Mouse (Mus musculus) forebrain, embryonic 11.5 days (tissue): ENCODE results near the gene Rffl. TPM values are rescaled to one million over a fixed set of nuclear protein-coding genes. Genes with fewer than 3 reads are reported as not detected.
A peak's percentile ranks its signal among the peaks of the same experiment; 100 is the strongest.

Source experiments
- ATAC-seq: fragments of 200-750 bp; cut with Nextera tagmentation; replicated peaks from 2 replicates; pipeline ENCODE4 v1.8.0; 2017; ENCODE audit warnings: moderate TSS enrichment; ENCODE audit not compliant: low FRiP score
- DNase-seq: peaks from one replicate; pipeline ENCODE4 v3.0.0-alpha.2; 2017; ENCODE audit warnings: low spot score
- H3K27ac ChIP-seq: fragments of 300-500 bp; sonication (generic); 2 replicates; pipeline ENCODE4 v1.5.1; 2014; ENCODE audit warnings: low read depth, low read length
- H3K27me3 ChIP-seq: fragments of 300-500 bp; sonication (generic); 2 replicates; pipeline ENCODE4 v1.6.1; 2014; ENCODE audit warnings: mild to moderate bottlenecking, low read length, mixed read lengths; ENCODE audit not compliant: control insufficient read depth, insufficient read depth
- H3K36me3 ChIP-seq: fragments of 300-500 bp; sonication (generic); 2 replicates; pipeline ENCODE4 v1.6.1; 2014; ENCODE audit warnings: mild to moderate bottlenecking, low read length, moderate library complexity, mixed read lengths; ENCODE audit not compliant: control insufficient read depth, insufficient read depth
- H3K4me1 ChIP-seq: fragments of 300-500 bp; sonication (generic); replicated peaks from 2 replicates; pipeline ENCODE4 v1.6.1; 2014; ENCODE audit warnings: low read length, mixed read lengths; ENCODE audit not compliant: control insufficient read depth, insufficient read depth
- H3K4me2 ChIP-seq: fragments of 300-500 bp; sonication (generic); 2 replicates; pipeline ENCODE4 v1.6.1; 2014; ENCODE audit warnings: low read depth, mild to moderate bottlenecking, low read length, moderate library complexity, mixed read lengths; ENCODE audit not compliant: severe bottlenecking
- H3K4me3 ChIP-seq: fragments of 300-500 bp; sonication (generic); 2 replicates; pipeline ENCODE4 v1.5.1; 2014; ENCODE audit warnings: low read depth, low read length
- H3K9ac ChIP-seq: fragments of 300-500 bp; sonication (generic); 2 replicates; pipeline ENCODE4 v1.6.1; 2014; ENCODE audit warnings: low read length
- H3K9me3 ChIP-seq: fragments of 300-500 bp; sonication (generic); 2 replicates; pipeline ENCODE4 v1.6.1; 2016; ENCODE audit warnings: low read length, mixed read lengths; ENCODE audit not compliant: control insufficient read depth
- WGBS: fragments of 180-500 bp; shearing (Covaris S2); extraction: QIAGEN DNeasy Blood & Tissue Kit; methylation state at CpG from one replicate; pipeline ENCODE4 v1.1.7; 2014; 5-methylcytosine and 5-hydroxymethylcytosine counted together
- polyA plus RNA-seq: library from polyadenylated mRNA; unstranded; fragments of >200 nt; fragmentation: Nextera tagmentation; extraction: Ambion mirVana; gene quantifications from 2 replicates; pipeline ENCODE4 v1.2.1, GENCODE M21; 2014

Gene Rffl
- polyA plus RNA-seq, 1 experiment from 2014 or later: 17.0 TPM

- no peaks in the 10 kb centered on the region for H3K4me1 ChIP-seq
- ATAC-seq (no peak), DNase-seq (no peak)
- H3K4me2 ChIP-seq: no peak overlapping the region
- WGBS: 56% methylated on average over 10 of the region's 10 CpGs
- no peak overlapping the region for H3K9ac ChIP-seq
- H3K4me3 ChIP-seq: no peak overlapping the region
- H3K36me3 ChIP-seq: no peaks in the 10 kb centered on the region
- no peaks in the 10 kb centered on the region for H3K9me3 ChIP-seq
- no peak overlapping the region for H3K27ac ChIP-seq
- H3K27me3 ChIP-seq: no peaks in the 10 kb centered on the region
Measured at GRCm38 (mm10) chr11:82856032-82856431, 15.0 kb downstream of the Rffl start.

GRCm38 (mm10) chr11:82855327-82855973 is 15.6 kb downstream of the Rffl start:
- Histone ChIP-seq H3K4me3 (no peak overlapping the region), H3K4me2 (no peak overlapping the region), H3K4me1 (no peaks in the 10 kb centered on the region; the same call in 1 of the 2 replicates), H3K27me3 (no peaks in the 10 kb centered on the region), H3K9ac (no peak overlapping the region), H3K9me3 (no peaks in the 10 kb centered on the region), H3K36me3 (no peaks in the 10 kb centered on the region), H3K27ac (no peak overlapping the region)
- 86% methylated on average over 9 of the region's 9 CpGs for WGBS
- no peak for DNase-seq
- no peak for ATAC-seq

- no peaks in the 10 kb centered on the region for H3K9me3 ChIP-seq
- H3K36me3 ChIP-seq: no peaks in the 10 kb centered on the region
- no peaks in the 10 kb centered on the region for H3K27me3 ChIP-seq
- H3K4me2 ChIP-seq: no peak overlapping the region
- H3K4me1 ChIP-seq: no peaks in the 10 kb centered on the region; the same call in 1 of the 2 replicates
- ATAC-seq: no peak
- DNase-seq: no peak
- H3K9ac ChIP-seq: no peak overlapping the region
- no peak overlapping the region for H3K4me3 ChIP-seq
- no peak overlapping the region for H3K27ac ChIP-seq
- 89% methylated on average over 6 of the region's 6 CpGs for WGBS
Measured at GRCm38 (mm10) chr11:82854111-82854510, 16.9 kb downstream of the Rffl start.

- no peaks in the 10 kb centered on the region for H3K36me3 ChIP-seq
- H3K4me1 ChIP-seq: no peaks in the 10 kb centered on the region; the same call in 1 of the 2 replicates
- no peak overlapping the region for H3K27ac ChIP-seq
- 91% methylated on average over 7 of the region's 7 CpGs for WGBS
- H3K27me3 ChIP-seq: no peaks in the 10 kb centered on the region
- DNase-seq (no peak), ATAC-seq (no peak)
- no peak overlapping the region for H3K4me2 ChIP-seq
- H3K9ac ChIP-seq: no peak overlapping the region
- H3K4me3 ChIP-seq: no peak overlapping the region
- no peaks in the 10 kb centered on the region for H3K9me3 ChIP-seq
Measured at GRCm38 (mm10) chr11:82852958-82853357, 18.1 kb downstream of the Rffl start.

GRCm38 (mm10) chr11:82852540-82852939 is 18.5 kb downstream of the Rffl start:
- no peak for ATAC-seq
- Histone ChIP-seq H3K27ac (no peak overlapping the region), H3K9me3 (no peaks in the 10 kb centered on the region), H3K9ac (no peak overlapping the region), H3K4me2 (no peak overlapping the region), H3K4me3 (no peak overlapping the region), H3K27me3 (no peaks in the 10 kb centered on the region), H3K4me1 (peaks cover 4% of the 10 kb centered on the region; the same call in 1 of the 2 replicates), H3K36me3 (no peaks in the 10 kb centered on the region)
- WGBS: 84% methylated on average over 10 of the region's 10 CpGs
- DNase-seq: no peak

- H3K27ac ChIP-seq: no peak overlapping the region
- no peak for ATAC-seq
- peaks cover 7% of the 10 kb centered on the region; the same call in 1 of the 2 replicates for H3K4me1 ChIP-seq
- no peaks in the 10 kb centered on the region for H3K36me3 ChIP-seq
- 93% methylated on average over 11 of the region's 11 CpGs for WGBS
- no peaks in the 10 kb centered on the region for H3K9me3 ChIP-seq
- no peak overlapping the region for H3K4me2 ChIP-seq
- no peak overlapping the region for H3K9ac ChIP-seq
- DNase-seq: no peak
- no peaks in the 10 kb centered on the region for H3K27me3 ChIP-seq
- H3K4me3 ChIP-seq: no peak overlapping the region
Measured at GRCm38 (mm10) chr11:82852115-82852514, 18.9 kb downstream of the Rffl start.

- 0 out of 2 replicates have a peak, but pooled peaks cover under 1% of the 10 kb centered on the region for H3K27me3 ChIP-seq
- H3K9me3 ChIP-seq: no peaks in the 10 kb centered on the region
- ATAC-seq: no peak
- H3K4me1 ChIP-seq: peaks cover 9% of the 10 kb centered on the region; the same call in 1 of the 2 replicates
- no peak overlapping the region for H3K9ac ChIP-seq
- no peak overlapping the region for H3K4me2 ChIP-seq
- H3K36me3 ChIP-seq: no peaks in the 10 kb centered on the region
- H3K27ac ChIP-seq: no peak overlapping the region
- H3K4me3 ChIP-seq: no peak overlapping the region
- 59% methylated on average over 5 of the region's 5 CpGs for WGBS
- no peak for DNase-seq
Measured at GRCm38 (mm10) chr11:82850259-82850658, 20.8 kb downstream of the Rffl start.

GRCm38 (mm10) chr11:82847571-82848000 is 23.4 kb downstream of the Rffl start:
- H3K9ac ChIP-seq: no peak overlapping the region
- H3K27ac ChIP-seq: no peak overlapping the region
- DNase-seq (no peak), ATAC-seq (0 out of 2 replicates have a peak, but pooled peaks have one; percentile 42)
- H3K36me3 ChIP-seq: no peaks in the 10 kb centered on the region
- H3K4me2 ChIP-seq: no peak overlapping the region
- WGBS: 16% methylated on average over 6 of the region's 6 CpGs
- 0 out of 2 replicates have a peak, but pooled peaks cover 2% of the 10 kb centered on the region for H3K27me3 ChIP-seq
- H3K4me3 ChIP-seq: no peak overlapping the region
- no peaks in the 10 kb centered on the region for H3K9me3 ChIP-seq
- H3K4me1 ChIP-seq: peaks cover 9% of the 10 kb centered on the region; the same call in 1 of the 2 replicates

- 65% methylated on average over 3 of the region's 3 CpGs for WGBS
- no peak for ATAC-seq
- no peak overlapping the region for H3K27ac ChIP-seq
Measured at GRCm38 (mm10) chr11:82846938-82847337, 24.1 kb downstream of the Rffl start.

More at GRCm38 (mm10) chr11:82846938-82847337, 24.1 kb downstream of the Rffl start:
- Histone ChIP-seq H3K4me1 (peaks cover 9% of the 10 kb centered on the region; the same call in 1 of the 2 replicates), H3K36me3 (no peaks in the 10 kb centered on the region), H3K4me3 (no peak overlapping the region), H3K9me3 (no peaks in the 10 kb centered on the region), H3K4me2 (no peak overlapping the region), H3K9ac (no peak overlapping the region), H3K27me3 (0 out of 2 replicates have a peak, but pooled peaks cover 2% of the 10 kb centered on the region)
- DNase-seq: no peak
